Mouse (Mus musculus) adrenal gland, postnatal 10 days (tissue): Measurements from ENCODE around the gene Olfr1385. TPM values are rescaled to one million over a fixed set of nuclear protein-coding genes. Genes with fewer than 3 reads are reported as not detected.
A peak's percentile ranks its signal among the peaks of the same experiment; 100 is the strongest.
"Not testable (repeated sequence)": the region's sequence is repeated elsewhere in the genome, so short reads cannot be mapped to it uniquely, and the experiment has no call there.

Experiments
- DNase-seq: peaks from one replicate; pipeline ENCODE4 v3.0.0; 2021; ENCODE audit warnings: mixed read lengths
- long read RNA-seq, 2 experiments: library from polyadenylated mRNA; stranded (forward); transcript quantifications; one replicate each; pipeline ENCODE4 v2.0.0; 2021
- total RNA-seq, 2 experiments: library from RNA; stranded (reverse); gene quantifications; 2 replicates each; pipeline ENCODE4 v1.2.3; 2021

Olfr1385 gene
- total RNA-seq: not detected
- long read RNA-seq, experiment 1: 0 reads
- long read RNA-seq, experiment 2: 0 reads

DNA sequence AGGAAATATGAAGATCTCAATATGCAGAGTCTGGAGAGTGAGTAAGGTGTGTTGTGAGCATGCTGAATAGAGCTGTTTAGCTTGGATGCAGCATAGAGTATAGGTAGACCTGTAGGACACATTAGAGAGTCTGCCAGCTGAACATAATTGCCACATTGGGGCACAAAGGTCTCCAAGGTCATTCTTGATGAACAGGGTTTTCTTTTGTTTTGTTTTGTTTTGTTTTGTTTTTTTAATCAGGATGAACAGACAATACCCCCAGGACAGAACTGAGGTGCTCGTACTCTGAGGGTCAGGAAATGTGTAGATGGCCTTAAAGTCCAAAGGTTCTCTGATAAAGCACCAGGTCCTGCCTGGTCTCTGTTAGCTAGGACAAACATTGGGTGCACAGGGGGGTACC is at the start of gene Olfr1385:
Olfr1385 (plus strand) TSS at position 301 of the 400 bp plus-strand sequence.
- DNase-seq: not testable (repeated sequence)

DNA sequence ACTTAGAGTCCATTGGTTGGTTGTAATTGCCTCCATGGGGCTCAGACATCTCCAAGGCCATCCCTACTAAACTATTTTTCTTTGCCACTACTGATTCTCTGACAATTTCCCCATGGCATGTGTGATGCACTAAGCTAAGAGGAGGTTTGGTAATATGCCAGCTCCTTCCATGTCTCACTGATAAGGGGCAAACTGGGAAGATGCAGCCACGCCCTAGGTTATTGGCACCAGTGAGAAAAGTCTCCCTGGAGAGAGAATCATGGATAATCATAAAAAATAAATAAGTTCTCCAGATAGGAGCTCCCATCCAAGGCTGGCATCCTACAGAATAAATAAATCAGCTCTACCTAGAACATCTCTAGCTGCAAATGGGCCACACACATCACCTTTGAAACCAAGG is 33.8 kb upstream of the Olfr1385 start, which contains the start of gene Olfr1387:
Olfr1387 (plus strand) TSS at position 301 of the 400 bp plus-strand sequence.
- no peak for DNase-seq

DNA sequence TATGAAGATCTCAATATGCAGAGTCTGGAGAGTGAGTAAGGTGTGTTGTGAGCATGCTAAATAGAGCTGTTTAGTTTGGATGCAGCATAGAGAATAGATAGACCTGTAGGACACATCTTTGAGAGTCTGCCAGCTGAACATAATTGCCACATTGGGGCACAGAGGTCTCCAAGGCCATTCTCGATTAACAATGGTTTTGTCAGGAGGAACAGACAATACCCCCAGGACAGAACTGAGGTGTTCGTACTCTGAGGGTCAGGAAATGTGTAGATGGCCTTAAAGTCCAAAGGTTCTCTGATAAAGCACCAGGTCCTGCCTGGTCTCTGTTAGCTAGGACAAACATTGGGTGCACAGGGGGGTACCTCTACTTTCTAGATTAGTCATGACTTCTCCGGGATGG is 24.1 kb upstream of the Olfr1385 start, which contains the start of gene Olfr1386:
Olfr1386 (plus strand) TSS at position 301 of the 400 bp plus-strand sequence.
- DNase-seq: not testable (repeated sequence)

DNA sequence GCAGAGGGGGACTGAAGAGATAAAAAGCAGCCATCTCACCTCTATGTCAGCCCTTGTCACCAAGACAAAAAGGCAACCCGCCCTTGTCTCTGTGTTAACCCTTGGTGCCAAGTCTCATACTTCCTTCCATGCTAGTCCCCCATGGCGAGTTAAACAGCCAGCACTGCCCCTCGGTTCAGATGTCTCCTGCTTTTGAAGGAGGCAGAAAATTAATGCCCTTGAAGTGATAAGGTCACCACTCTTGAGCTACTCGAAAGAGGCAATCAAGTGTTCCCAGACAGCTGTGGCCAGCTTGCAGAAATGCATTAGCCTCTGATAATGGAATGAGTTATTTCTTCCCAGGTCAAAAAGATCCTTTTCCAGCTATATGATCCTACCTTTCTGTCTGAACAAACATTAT is 2.9 kb upstream of the Olfr1385 start:
- no peak for DNase-seq

DNA sequence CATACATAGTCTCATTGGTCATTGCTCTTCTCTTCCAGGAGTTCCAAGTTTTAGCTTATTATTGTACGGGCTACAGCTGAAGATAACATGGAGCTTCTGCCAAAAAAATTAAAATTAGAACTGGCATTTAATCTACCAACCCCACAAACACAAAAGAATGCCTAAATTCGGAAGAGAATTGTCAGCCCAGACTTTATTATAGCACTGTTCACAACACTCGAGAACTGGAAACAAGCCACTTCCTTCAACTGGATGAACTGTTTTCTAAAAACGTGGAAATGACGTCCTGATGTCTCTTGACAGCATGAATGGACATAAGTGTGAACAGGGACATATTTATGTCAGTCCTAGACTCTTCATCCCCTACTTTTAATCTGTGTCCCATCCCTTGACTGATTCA is 29.2 kb downstream of the Olfr1385 start:
- DNase-seq: no peak

DNA sequence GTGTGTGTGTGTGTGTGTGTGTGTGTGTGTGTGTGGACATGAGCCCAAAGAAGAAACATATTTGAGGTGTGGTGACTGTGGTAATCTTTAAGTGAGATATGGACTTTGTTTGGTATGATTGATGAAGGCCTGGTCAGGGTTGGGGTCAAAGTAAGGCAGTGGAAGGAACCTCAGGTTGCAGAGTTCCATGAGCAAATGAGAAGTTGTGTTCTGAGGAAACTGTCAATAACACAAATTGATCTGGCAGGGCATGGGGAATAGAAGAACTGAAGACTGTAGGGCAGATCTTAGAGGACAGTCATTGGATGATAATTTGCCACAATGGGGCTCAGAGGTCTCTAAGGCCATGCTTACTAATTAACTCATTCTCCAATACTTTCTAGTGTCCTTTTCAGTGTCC is 30.5 kb downstream of the Olfr1385 start, which contains the start of gene Olfr1383:
Olfr1383 (plus strand) TSS at position 301 of the 400 bp plus-strand sequence.
- no peak for DNase-seq

DNA sequence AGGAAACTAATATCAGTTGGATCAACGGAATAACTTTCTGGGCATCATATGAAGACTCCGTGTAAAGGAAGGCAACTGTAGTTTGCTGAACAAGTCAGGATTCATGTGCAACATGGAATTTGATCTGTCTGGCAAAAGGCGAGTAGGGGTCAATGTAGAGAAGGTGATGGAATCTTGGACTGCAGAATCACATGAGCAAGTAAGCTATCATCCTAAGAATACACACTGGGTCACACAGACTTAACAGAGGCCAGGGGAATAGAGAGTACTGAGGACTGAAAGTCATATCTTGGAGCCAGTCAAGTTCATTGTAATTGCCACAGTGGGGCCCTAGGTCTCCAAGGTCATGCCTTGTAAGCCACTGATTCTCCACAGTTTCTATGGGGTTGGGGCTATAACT is 39.1 kb downstream of the Olfr1385 start, which contains the start of gene Olfr1382:
Olfr1382 (plus strand) TSS at position 301 of the 400 bp plus-strand sequence.
- no peak for DNase-seq

DNA sequence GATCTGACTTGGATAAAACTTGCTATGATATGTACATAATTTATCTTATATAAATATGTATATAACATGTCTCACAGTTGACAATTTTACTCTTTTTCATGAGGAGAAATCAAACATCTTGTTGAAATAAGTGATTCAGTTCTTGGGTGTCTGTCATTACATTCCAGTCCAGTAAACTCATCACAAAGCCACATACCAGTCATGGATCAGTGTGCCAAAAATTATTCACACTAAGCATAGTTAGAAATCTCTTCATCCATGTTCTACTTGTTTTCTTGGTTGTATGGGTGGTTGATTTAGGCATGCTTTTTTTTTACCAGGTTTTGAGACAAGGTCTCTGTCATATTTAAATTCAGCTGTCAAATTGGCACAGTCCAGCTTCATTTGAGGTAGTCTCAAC is 43.9 kb downstream of the Olfr1385 start:
- DNase-seq: no peak

DNA sequence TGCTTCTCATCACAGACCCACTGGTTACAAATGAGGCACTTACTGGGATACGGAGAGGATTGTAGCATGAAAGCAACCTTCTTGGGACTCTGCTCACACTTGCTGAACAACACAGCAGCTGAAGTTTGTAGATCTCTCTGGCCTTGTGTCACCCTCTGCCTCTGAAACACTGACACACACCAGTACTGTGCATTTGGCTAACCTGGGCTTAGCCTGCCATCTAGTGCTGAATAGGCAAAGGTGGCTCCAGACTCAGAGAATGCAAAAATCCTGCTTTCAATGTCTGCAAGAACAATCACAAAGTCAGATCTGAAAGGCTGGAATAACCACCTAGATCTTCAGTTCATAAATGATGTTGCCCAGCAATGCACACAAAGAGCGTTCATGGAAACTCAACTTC is 47.8 kb downstream of the Olfr1385 start:
- peak; percentile 2 for DNase-seq

DNA sequence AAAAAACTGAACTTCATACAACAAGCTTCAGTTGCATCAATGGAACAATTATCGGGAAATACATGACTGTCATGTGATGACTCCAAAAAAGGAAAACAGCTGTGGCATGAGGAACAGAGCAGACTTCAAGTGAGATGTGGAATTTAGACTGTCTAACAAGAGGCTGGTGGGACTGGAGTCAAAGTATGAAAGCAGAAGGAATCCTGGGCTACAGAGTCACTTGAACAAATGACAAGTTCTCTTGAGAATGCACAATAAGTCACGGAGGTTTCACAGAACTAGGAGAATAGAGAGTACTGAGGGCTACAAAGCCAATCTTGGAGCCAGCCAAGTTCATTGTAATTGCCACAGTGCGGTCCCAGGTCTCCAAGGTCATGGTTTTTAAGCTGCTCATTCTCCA is 54.3 kb downstream of the Olfr1385 start, which contains the start of gene Olfr1381:
Olfr1381 (plus strand) TSS at position 301 of the 400 bp plus-strand sequence.
- DNase-seq: not testable (repeated sequence)

Other genes with a start within 250 kb of the Olfr1385 start
- 100 to 1,000 TPM in 1 of 2 experiments, 10 to 100 TPM in 1; 87.9 to 101 TPM for gene Mgat1, start 244.9 kb upstream of the Olfr1385 start, total RNA-seq
- not detected for gene Olfr1393, start 210.8 kb upstream of the Olfr1385 start, total RNA-seq
- not detected for gene Olfr1392, start 203.8 kb upstream of the Olfr1385 start, total RNA-seq
- not detected for gene Olfr10, start 184.3 kb upstream of the Olfr1385 start, total RNA-seq
- gene Olfr1391, start 166.3 kb upstream of the Olfr1385 start, total RNA-seq: not detected
- not detected for gene Olfr1390, start 153.9 kb upstream of the Olfr1385 start, total RNA-seq
- not detected for gene Olfr1389, start 66.0 kb upstream of the Olfr1385 start, total RNA-seq
- under 1 TPM in 1 of 2 experiments, not detected in 1; 0.21 TPM for gene Olfr1388, start 52.4 kb upstream of the Olfr1385 start, total RNA-seq
- gene Olfr1387, start 33.7 kb upstream of the Olfr1385 start, total RNA-seq: not detected
- gene Olfr1386, start 24.0 kb upstream of the Olfr1385 start, total RNA-seq: not detected
- not detected for gene Olfr1384, start 17.7 kb downstream of the Olfr1385 start, total RNA-seq
- not detected for gene Olfr1383, start 30.6 kb downstream of the Olfr1385 start, total RNA-seq
- not detected for gene Olfr1382, start 39.2 kb downstream of the Olfr1385 start, total RNA-seq
- gene Olfr1381, start 54.4 kb downstream of the Olfr1385 start, total RNA-seq: not detected
- not detected for gene Olfr1380, start 67.8 kb downstream of the Olfr1385 start, total RNA-seq
- 10 to 100 TPM; 18.7 to 18.9 TPM for gene Flt4, start 120.2 kb downstream of the Olfr1385 start, total RNA-seq
- gene Scgb3a1, start 174.5 kb downstream of the Olfr1385 start, total RNA-seq: not detected
- 10 to 100 TPM; 51.1 to 61.2 TPM for gene Cnot6, start 223.7 kb downstream of the Olfr1385 start, total RNA-seq